Mouse (Mus musculus): ENCODE measurements around the gene Ccdc188.

GRCm38 (mm10) chr16:18182766-18183165, 34.9 kb upstream of the Ccdc188 start:
- TF ChIP-seq CTCF (IDR thresholded peaks at IDR 0.05; ENCODE audit: low read depth, low read length) (no peak), EP300 (IDR thresholded peaks at IDR 0.05; ENCODE audit: insufficient read depth, low read depth, low read length) (no peak)

Data from ES-Bruce4 (cell line).